In genomic region chr3:129912025-129912424, GRCm38 (mm10) we compare ENCODE assay signal across 30 mouse cellular contexts. TPM values are rescaled to one million over a fixed set of nuclear protein-coding genes. Genes with fewer than 3 reads are reported as not detected.
"Had no signal": no experiment of that assay in that cellular context is flagged by ENCODE, and none has a peak within 500 bp of the region (broad histone marks: within the 10 kb centered on the region; RNA-seq: fewer than 3 reads in every experiment).

No protein-coding gene starts in this region.

- H3K36me3 ChIP-seq: midbrain, embryonic 15.5 days had no signal

- H3K27ac ChIP-seq: limb, embryonic 10.5 days; limb, embryonic 12.5 days; limb, embryonic 13.5 days; limb, embryonic 15.5 days; liver, embryonic 12.5 days; liver, embryonic 13.5 days; liver, embryonic 14.5 days; liver, embryonic 15.5 days; lung, embryonic 15.5 days; macrophage; midbrain, embryonic 10.5 days; midbrain, embryonic 12.5 days; midbrain, embryonic 13.5 days; midbrain, embryonic 15.5 days; neural tube, embryonic 12.5 days had no signal

- H3K9me3 ChIP-seq: limb, embryonic 10.5 days; limb, embryonic 12.5 days; limb, embryonic 13.5 days; limb, embryonic 15.5 days; liver, embryonic 12.5 days; liver, embryonic 13.5 days; liver, embryonic 15.5 days; lung, embryonic 15.5 days; megakaryocyte, embryonic 14.5 days; midbrain, embryonic 10.5 days; midbrain, embryonic 12.5 days; midbrain, embryonic 13.5 days; midbrain, embryonic 15.5 days; neural tube, embryonic 12.5 days had no signal

- H3K9ac ChIP-seq: limb, embryonic 12.5 days; limb, embryonic 13.5 days; limb, embryonic 15.5 days; liver, embryonic 12.5 days; liver, embryonic 13.5 days; liver, embryonic 14.5 days; liver, embryonic 15.5 days; liver, postnatal 0 days; lung, embryonic 14.5 days; lung, embryonic 15.5 days; midbrain, embryonic 12.5 days; midbrain, embryonic 13.5 days; midbrain, embryonic 15.5 days; neural tube, embryonic 12.5 days had no signal

- DNase-seq: left cerebral cortex, postnatal 4 days; liver; liver, embryonic 13.5 days; liver, postnatal 0 days; lung, adult 18-20 months; lung, adult 2 months; lung, embryonic 14.5 days; lung, postnatal 10 days; lung, postnatal 14 days; lung, postnatal 36 days; lung, postnatal 4 days; midbrain, embryonic 14.5 days had no signal

- H3K4me1 ChIP-seq: limb, embryonic 10.5 days; limb, embryonic 12.5 days; limb, embryonic 13.5 days; limb, embryonic 15.5 days; liver, embryonic 12.5 days; liver, embryonic 13.5 days; liver, embryonic 15.5 days; lung, embryonic 15.5 days; megakaryocyte, embryonic 14.5 days; midbrain, embryonic 10.5 days; midbrain, embryonic 12.5 days; midbrain, embryonic 13.5 days; midbrain, embryonic 15.5 days; neural tube, embryonic 12.5 days had no signal

- H3K27me3 ChIP-seq: limb, embryonic 12.5 days; limb, embryonic 13.5 days; limb, embryonic 15.5 days; liver, embryonic 12.5 days; liver, embryonic 13.5 days; liver, embryonic 15.5 days; lung, embryonic 15.5 days; megakaryocyte, embryonic 14.5 days; midbrain, embryonic 12.5 days; midbrain, embryonic 13.5 days; midbrain, embryonic 15.5 days; neural tube, embryonic 12.5 days had no signal

- H3K4me3 ChIP-seq: limb, embryonic 10.5 days; limb, embryonic 12.5 days; limb, embryonic 13.5 days; limb, embryonic 15.5 days; liver, embryonic 12.5 days; liver, embryonic 13.5 days; liver, embryonic 15.5 days; lung, embryonic 15.5 days; megakaryocyte, embryonic 14.5 days; midbrain, embryonic 10.5 days; midbrain, embryonic 12.5 days; midbrain, embryonic 13.5 days; midbrain, embryonic 15.5 days; myocyte; neural tube, embryonic 12.5 days had no signal

RNA-seq across cellular contexts. Expression of gene Mcub, which starts 58.0 kb away (rescaled TPM):
- total RNA-seq: liver, adult 2 months; megakaryocyte-erythroid progenitor cell, adult 5-6 weeks had no signal
